Mouse (Mus musculus) left cerebral cortex, adult 2 months (tissue): ENCODE measurements around the gene Dgcr2. TPM values are rescaled to one million over a fixed set of nuclear protein-coding genes. Genes with fewer than 3 reads are reported as not detected.
A peak's percentile ranks its signal among the peaks of the same experiment; 100 is the strongest.

Experiments used
- DNase-seq, 2 experiments: peaks; one replicate each; pipeline ENCODE4 v3.0.0; 2021 to 2022; ENCODE audit warnings: low spot score in 2 of 2, mixed read lengths in 1 of 2; ENCODE audit errors: extremely low spot score in 1 of 2
- H3K27ac ChIP-seq: fragments of 200-600 bp; 2 replicates; pipeline ENCODE4 v1.8.1; 2022
- H3K4me3 ChIP-seq: fragments of 200-600 bp; 2 replicates; pipeline ENCODE4 v1.8.1; 2022
- CTCF ChIP-seq: fragments of 200-600 bp; IDR thresholded peaks from 2 replicates; pipeline ENCODE4 v1.8.1; 2022; ENCODE audit warnings: antibody characterized with exemption, mild to moderate bottlenecking, moderate library complexity
- intact Hi-C: fragments of 180-260 bp; cut with DNase I; formaldehyde crosslinking; loops from one replicate; pipeline ENCODE4 v1.15.1; 2025
- total RNA-seq, 2 experiments: library from RNA; stranded (reverse); gene quantifications; 2 replicates each; pipeline ENCODE4 v1.2.3; 2021

The Dgcr2 gene
- total RNA-seq, 2 experiments from 2014 or later, result 93.2 to 99.7 TPM

DNA sequence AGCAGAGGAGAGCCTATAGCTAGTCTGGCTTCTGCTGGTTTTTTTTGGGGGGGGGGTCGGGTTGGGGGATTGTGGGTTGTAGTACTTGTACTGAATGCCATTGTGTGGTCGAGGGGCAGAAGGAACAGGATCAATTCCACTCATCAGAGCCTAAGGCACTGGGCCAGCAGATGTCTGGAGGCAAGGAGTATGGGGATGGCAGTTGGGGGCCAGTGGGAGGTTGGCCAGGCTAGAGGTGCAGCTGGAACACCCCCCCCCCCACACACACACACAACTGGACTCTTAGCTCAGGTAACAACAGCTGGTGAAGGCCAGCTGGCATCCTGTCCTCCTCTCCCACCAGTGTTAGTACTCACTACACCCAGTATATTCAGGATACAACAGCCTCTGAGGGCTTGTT is 30.8 kb upstream of the Dgcr2 start:
- Histone ChIP-seq H3K27ac (no peak overlapping the region; the same call in 1 of the 2 replicates), H3K4me3 (no peak overlapping the region)
- TF ChIP-seq CTCF, result no peak
- intact Hi-C loops, result loop anchor here (5.0 to 10.0 kb wide), 2 partner anchors 118 to 306 kb away; partner anchors contain the start of gene Zdhhc8
- no peak for DNase-seq

DNA sequence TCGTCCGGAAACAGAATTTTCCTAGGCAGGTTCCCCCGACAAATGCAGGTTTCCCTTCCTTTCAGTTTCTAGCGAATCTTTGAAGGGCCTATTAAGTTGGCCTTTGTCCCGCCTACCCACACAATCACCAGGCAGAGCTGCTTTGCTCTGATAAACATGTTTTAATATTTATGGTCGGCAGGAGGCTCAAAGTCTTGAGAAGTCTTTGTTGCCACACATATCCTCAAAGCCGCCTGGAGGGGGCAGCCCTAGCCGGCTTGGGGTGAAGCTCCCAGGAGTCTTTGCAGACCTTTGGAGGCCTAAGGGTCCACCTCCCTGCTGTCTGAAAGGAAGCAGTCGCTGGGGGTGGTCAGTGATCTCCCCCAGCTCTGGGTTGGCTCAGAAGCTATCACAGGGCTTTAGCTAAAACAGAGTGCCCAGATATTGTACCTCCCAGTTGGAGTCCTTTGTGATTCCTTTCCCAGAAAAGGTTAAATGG is 30.3 kb upstream of the Dgcr2 start:
- H3K4me3 ChIP-seq, result peak overlapping the region; percentile 89
- peak overlapping the region; percentile 89 for H3K27ac ChIP-seq
- intact Hi-C loops, result loop anchor here (5.0 to 10.0 kb wide), 2 partner anchors 119 to 306 kb away; partner anchors contain the start of gene Zdhhc8
- TF ChIP-seq CTCF, result peak; percentile 73
- peak; percentile 50 to 59 for DNase-seq

DNA sequence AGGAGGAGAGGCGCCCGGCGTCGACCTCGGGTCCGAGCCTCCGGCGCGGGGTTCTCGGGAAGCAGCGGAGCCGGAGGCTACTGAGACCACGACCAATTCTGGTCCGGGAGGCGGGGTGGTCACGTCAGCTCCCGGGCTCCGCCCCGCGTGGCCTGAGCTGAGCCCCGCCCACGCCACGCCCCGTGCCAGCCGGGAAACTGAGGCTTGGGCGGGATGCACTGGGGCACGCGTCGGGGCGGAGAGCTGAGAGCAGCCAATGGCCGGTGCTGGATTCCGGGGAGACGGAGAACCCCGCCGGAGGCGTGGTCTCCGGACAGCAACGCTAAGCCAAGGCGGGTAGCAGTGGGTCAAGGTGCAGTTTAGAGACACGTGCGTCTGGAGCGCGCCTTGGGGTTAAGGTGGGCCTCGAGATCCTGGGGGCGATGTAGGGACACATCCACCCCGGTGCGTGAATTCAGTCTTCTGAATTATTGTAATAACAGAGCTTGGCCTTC is 29.8 kb upstream of the Dgcr2 start, which contains the start of gene Slc25a1:
TSS of gene Slc25a1 (minus strand) at position 133 of the 494 bp plus-strand sequence.
- no peak for TF ChIP-seq CTCF
- H3K4me3 ChIP-seq, result peak within 1 kb of the TSS; percentile 89
- peak; percentile 80 to 85 for DNase-seq
- peak within 1 kb of the TSS; percentile 89 for H3K27ac ChIP-seq
- intact Hi-C loops, result loop anchor here (5.0 to 10.0 kb wide), 2 partner anchors 119 to 307 kb away; partner anchors contain the start of gene Zdhhc8

DNA sequence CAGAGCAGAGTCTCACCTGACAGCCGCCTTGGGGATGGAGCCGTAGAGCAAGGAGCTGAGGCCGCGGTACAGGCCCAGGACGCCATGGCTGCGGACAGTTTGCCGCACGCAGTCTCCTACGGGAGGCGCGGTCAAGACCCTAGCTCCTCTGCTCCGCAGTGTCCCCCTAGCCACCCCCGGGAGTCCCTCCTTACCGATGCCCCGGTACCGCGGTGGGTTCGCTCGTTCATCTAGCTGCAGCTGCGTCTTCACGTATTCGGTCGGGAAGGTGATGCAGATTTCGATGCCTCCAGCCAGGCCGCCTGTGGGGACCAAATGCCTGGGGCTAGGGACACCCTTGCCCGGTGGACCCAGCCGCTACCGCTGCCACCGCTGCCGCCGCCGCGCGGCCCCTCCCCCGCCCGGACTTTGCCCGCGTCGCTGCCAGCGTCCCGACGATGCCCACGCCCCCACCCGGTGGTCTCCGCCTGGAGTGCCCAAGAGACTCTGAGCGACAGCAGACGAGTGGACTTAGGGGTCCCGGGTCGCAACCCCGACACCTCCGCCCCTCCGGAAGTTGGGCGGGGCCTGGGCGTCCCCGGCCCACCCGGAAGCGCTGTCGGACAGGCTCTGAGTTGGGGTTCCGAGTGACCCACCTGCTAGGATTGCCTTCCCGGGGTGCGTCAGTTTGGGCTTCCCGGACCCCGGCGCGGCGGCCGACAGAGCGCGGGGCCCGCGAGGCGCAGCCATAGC is 29.2 kb upstream of the Dgcr2 start:
- Histone ChIP-seq H3K27ac (peak overlapping the region; percentile 89), H3K4me3 (peak overlapping the region; percentile 89)
- intact Hi-C loops, result loop anchor here (5.0 to 10.0 kb wide), 2 partner anchors 120 to 307 kb away; partner anchors contain the start of gene Zdhhc8
- no peak for TF ChIP-seq CTCF
- DNase-seq, result peak; percentile 33 to 39

DNA sequence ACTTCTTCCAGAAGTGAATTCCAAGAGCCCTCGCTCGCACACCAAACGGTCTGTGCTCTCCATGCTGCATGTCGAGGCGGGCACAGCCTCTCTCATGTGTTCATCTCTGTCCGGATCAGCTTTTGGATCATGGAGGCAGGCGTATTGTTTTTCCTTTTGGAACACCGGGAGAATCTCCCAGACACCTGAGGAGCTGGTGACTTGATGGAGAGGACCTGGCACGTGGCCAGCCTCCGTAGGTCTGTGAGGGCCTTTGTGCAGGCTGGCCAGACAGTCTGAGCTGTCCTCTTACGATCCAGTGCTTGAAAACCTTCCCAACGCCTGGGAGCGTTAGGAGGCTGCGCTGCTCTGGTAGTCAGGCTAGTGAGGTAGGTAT is 23.8 kb upstream of the Dgcr2 start:
- Histone ChIP-seq H3K27ac (peak overlapping the region; percentile 90), H3K4me3 (peak overlapping the region; percentile 78)
- intact Hi-C loops, result loop anchor here (10.0 kb wide), 1 partner anchor 313 kb away; the partner anchor contains the start of gene Zdhhc8
- no peak for DNase-seq
- TF ChIP-seq CTCF, result no peak

DNA sequence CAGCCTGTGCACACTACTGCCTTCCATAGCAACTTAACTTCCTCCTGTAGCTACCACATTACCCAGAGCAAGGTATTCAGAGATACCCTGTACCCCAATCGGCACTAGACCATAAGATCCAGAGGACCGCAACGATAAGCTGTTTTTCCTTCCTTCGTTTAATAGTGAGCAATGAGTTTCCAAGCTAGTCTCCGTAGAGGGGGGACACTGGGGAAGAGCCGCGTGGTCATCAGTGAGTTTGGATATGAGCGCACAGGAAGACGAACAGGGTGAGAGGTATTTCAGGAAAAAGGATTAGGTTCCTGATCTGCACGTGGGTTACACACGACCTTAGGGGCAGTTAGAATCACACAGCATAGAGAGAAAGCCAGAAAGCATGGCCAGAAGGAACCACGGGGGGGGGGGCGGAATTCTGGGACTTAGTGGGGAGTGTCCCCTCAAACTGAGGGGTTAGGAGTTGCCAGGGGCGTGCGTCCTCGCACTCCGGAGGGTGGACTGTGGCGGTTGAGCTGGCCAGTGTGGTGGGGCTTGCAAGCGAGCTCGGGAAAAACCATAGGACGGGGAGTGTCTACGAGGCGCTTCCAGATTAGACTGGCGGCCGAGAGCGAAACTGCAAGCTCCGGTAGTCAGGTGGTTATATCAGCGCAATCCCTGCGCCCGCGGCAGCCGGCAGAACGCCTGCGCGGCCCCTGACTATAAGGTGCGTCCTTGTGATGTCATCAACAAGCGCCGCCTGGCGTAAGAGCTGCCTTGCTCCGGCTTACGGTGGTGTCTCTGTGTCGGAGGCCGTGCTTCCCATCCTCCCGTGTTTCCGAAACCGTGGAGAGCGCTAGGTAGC is 23.2 kb upstream of the Dgcr2 start:
- peak overlapping the region; percentile 78 for H3K4me3 ChIP-seq
- peak; percentile 77 for TF ChIP-seq CTCF
- peak overlapping the region; percentile 90 for H3K27ac ChIP-seq
- DNase-seq, result peak; percentile 96
- intact Hi-C loops, result loop anchor here (10.0 kb wide), 1 partner anchor 313 kb away; the partner anchor contains the start of gene Zdhhc8

DNA sequence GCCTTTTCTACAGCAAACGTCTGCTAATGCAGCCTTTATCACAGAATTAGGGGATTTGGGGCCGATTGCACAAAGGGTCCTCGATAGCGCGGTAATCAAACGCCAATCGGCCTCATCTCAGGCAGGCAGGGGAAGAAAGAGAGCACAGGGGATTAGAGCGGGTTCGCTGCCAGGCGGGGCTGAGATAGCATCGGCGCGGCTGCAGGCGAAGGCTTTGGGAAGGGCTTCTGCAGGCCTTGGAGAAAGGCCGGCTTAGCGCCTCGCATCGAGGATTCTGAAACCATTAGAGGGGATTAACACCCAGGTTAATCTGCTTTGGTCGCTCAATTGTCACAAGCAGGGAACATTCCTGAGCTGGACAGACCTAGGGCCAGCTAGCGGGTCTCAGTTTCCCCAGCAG is 22.2 kb upstream of the Dgcr2 start:
- intact Hi-C loops, result loop anchor here (10.0 kb wide), 1 partner anchor 314 kb away; the partner anchor contains the start of gene Zdhhc8
- Histone ChIP-seq H3K27ac (no peak overlapping the region), H3K4me3 (no peak overlapping the region)
- no peak for TF ChIP-seq CTCF
- no peak for DNase-seq

DNA sequence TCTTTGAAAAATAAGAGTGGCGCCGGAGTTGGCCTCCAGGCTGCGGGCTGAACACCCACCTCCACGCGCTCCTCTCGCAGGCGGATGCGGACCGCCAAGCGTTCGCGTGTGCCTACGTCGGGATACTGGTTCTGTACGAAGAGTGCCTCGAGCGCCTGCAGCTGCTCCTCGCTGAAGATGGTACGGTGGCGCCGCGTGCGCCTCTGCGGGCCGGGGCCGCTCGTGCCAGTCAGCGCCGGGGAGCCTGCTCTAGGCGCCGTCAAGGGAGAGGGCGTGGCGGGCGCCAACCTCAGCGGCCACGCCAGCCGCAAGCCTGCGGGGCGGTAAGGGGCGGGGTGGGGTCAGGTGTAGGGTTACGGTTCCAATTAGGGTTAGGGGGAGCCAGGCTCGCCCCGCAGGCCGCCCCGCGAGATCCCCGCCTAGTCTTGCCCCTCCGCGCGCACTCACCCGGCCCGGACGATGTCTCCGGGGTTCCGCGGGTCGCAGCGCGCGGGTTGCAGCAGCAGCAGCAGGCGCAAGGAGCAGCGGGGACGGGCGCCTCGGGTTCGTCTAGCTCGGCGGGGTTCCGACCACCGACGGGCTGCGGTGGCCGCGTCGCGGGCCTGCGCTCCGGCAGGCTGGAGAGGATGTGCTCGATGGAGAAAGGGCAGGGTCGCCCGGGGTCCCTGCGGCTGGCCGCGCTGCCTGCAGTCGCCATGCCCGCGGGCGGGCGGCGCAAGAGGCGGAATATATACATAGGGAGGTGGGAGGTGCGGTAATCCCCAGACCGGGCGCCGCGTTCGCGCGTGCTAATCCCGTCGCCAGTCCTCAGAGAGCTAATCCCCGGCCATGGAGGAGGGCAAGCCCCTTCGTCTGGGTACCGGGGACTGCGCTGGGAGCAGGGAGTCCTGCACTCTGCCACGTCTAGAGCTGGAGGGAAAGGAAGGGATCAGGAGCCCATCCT is 16.2 kb upstream of the Dgcr2 start, which contains the start of gene Gsc2:
TSS of gene Gsc2 (minus strand) at position 753 of the 943 bp plus-strand sequence.
- DNase-seq, result no peak
- intact Hi-C loops, result no loop called here
- Histone ChIP-seq H3K4me3 (peak within 1 kb of the TSS; percentile 25), H3K27ac (no peak within 1 kb of the TSS)
- TF ChIP-seq CTCF, result no peak

DNA sequence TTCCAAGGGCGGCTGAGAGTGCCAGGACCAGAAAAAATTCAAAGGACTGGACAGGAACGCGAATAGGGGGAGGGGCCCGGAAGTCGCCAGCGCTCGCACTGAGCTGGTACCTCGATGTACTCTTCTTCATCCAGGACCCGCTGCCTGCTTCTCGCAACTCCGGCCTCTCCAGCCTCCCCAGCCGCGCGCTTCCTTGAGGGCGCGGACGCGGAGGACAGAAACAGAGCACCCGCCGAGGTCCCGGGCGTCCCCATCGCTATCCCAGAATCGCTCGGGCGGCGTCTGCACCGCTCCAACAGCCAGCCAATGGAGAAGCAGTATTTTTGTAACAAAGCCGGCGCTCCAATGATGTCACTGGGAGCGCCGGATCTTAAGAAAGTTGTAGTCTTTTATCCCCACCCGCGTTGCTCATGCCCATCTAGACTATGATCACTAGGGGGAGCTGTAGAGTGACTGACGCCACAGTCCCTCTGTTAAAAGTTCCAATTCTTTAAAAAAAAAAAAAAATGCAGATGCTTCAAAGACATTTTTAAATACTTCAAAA is 12.8 kb upstream of the Dgcr2 start, which contains the start of gene Ess2:
TSS of gene Ess2 (minus strand) at position 297 of the 544 bp plus-strand sequence.
- peak; percentile 92 for DNase-seq
- intact Hi-C loops, result loop anchor here (1.0 to 2.0 kb wide), 2 partner anchors 75 to 138 kb away; no protein-coding TSS in a partner anchor

DNA sequence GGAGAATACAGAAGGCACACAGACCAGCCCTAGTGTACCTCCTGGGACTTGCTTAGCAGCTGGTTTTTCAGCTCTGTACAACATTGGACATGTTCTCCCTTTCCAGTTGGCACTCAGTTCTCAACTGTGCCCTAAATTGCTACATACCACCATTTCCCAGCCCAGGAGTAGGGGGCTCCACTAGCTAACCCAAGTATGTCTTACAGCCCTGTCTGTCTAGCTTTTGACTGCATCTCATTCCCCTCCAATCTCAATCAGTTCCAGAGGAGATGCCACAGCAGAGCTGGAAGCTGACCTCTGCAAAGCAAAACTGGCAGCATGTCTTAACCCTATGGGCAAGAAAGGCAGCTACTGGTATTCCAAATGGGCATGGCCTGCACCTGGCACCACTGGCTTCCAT is 2.3 kb downstream of the Dgcr2 start:
- no peak overlapping the region for H3K27ac ChIP-seq
- H3K4me3 ChIP-seq, result no peak overlapping the region
- intact Hi-C loops, result no loop called here
- DNase-seq, result no peak
- TF ChIP-seq CTCF, result no peak

More for the DNA sequence above, 12.8 kb upstream of the Dgcr2 start, which contains the start of gene Ess2:
- H3K27ac ChIP-seq, result peak within 1 kb of the TSS; percentile 90
- TF ChIP-seq CTCF, result peak; percentile 98
- H3K4me3 ChIP-seq, result peak within 1 kb of the TSS; percentile 84
